22 mouse cellular contexts compared by ENCODE assay signal in the genomic region with DNA sequence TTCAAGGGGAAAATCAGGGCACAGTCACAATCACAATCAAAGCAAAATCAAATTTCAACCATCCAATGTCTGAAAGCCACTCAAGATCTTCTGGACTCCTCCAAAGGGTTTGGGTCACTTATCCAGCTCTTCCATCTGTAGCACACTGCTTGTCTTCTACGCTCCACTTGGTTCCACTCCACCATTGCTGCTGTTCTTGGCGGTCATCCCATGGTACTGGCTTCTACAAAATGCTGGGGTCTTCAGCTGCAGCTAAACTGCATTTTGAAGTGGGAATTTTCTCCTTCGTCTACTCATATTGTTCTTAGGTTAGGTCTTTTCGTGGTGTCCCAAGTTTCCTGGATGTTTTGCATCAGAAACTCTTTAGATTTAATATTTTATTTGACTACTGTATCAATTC.
"Had no signal": no experiment of that assay in that cellular context is flagged by ENCODE, and none has a peak within 500 bp of the region (broad histone marks: within the 10 kb centered on the region; RNA-seq: fewer than 3 reads in every experiment).

No protein-coding gene starts in this region.

- H3K27ac ChIP-seq: heart, adult 2 months; heart, embryonic 13.5 days; heart, embryonic 15.5 days; hindbrain, embryonic 15.5 days; hindbrain, postnatal 0 days; kidney, embryonic 15.5 days; kidney, postnatal 0 days; limb, embryonic 13.5 days; limb, embryonic 15.5 days; liver, embryonic 12.5 days; liver, embryonic 14.5 days had no signal

- H3K4me3 ChIP-seq: heart, adult 2 months; heart, embryonic 13.5 days; heart, embryonic 15.5 days; hindbrain, embryonic 15.5 days; kidney, embryonic 15.5 days; limb, embryonic 13.5 days; limb, embryonic 15.5 days; liver, embryonic 12.5 days had no signal

- DNase-seq: gastrocnemius, postnatal 14 days; gastrocnemius, postnatal 36 days; heart, adult 11 months; heart, adult 2 months; heart, postnatal 14 days; heart, postnatal 36 days; kidney, adult 11 months; kidney, adult 2 months; kidney, adult 9 months; kidney, postnatal 14 days; kidney, postnatal 36 days; lung, adult 18-20 months had no signal
